Mouse (Mus musculus) midbrain, embryonic 16.5 days (tissue): ENCODE results near the gene Gpr61. TPM values are rescaled to one million over a fixed set of nuclear protein-coding genes. Genes with fewer than 3 reads are reported as not detected.

ENCODE experiments used
- ATAC-seq: fragments of 200-750 bp; cut with Nextera tagmentation; 2 replicates; pipeline ENCODE4 v1.8.0; 2017; ENCODE audit warnings: moderate TSS enrichment
- H3K27ac ChIP-seq: fragments of 300-500 bp; sonication (generic); 2 replicates; pipeline ENCODE4 v1.5.1; 2014; ENCODE audit warnings: mild to moderate bottlenecking, low read length, mixed read lengths
- H3K27me3 ChIP-seq: fragments of 300-500 bp; sonication (generic); 2 replicates; pipeline ENCODE4 v1.6.1; 2014; ENCODE audit warnings: low read depth, low read length, mixed read lengths; ENCODE audit not compliant: control insufficient read depth, insufficient read depth
- H3K36me3 ChIP-seq: fragments of 300-500 bp; sonication (generic); 2 replicates; pipeline ENCODE4 v1.6.1; 2014; ENCODE audit warnings: mild to moderate bottlenecking, low read length, moderate library complexity, mixed read lengths; ENCODE audit not compliant: control insufficient read depth, insufficient read depth
- H3K4me1 ChIP-seq: fragments of 300-500 bp; sonication (generic); 2 replicates; pipeline ENCODE4 v1.6.1; 2014; ENCODE audit warnings: mild to moderate bottlenecking, low read length, mixed read lengths; ENCODE audit not compliant: control insufficient read depth, insufficient read depth
- H3K4me2 ChIP-seq: fragments of 300-500 bp; sonication (generic); 2 replicates; pipeline ENCODE4 v1.6.1; 2014; ENCODE audit warnings: mild to moderate bottlenecking, low read length, mixed read lengths
- H3K4me3 ChIP-seq: fragments of 300-500 bp; sonication (generic); 2 replicates; pipeline ENCODE4 v1.5.1; 2014; ENCODE audit warnings: low read depth, mild to moderate bottlenecking, low read length, moderate library complexity, mixed read lengths
- H3K9ac ChIP-seq: fragments of 300-500 bp; sonication (generic); 2 replicates; pipeline ENCODE4 v1.6.1; 2014; ENCODE audit warnings: low read depth, low read length, mixed read lengths
- H3K9me3 ChIP-seq: fragments of 300-500 bp; sonication (generic); replicated peaks from 2 replicates; pipeline ENCODE4 v1.6.1; 2014; ENCODE audit warnings: mild to moderate bottlenecking, low read length, mixed read lengths; ENCODE audit not compliant: control insufficient read depth, poor library complexity, severe bottlenecking
- WGBS: fragments of 180-500 bp; shearing (Covaris S2); extraction: QIAGEN DNeasy Blood & Tissue Kit; methylation state at CpG from one replicate; pipeline ENCODE4 v1.1.7; 2014; 5-methylcytosine and 5-hydroxymethylcytosine counted together
- polyA plus RNA-seq: library from polyadenylated mRNA; unstranded; fragments of >200 nt; fragmentation: Nextera tagmentation; extraction: Ambion mirVana; gene quantifications from 2 replicates; pipeline ENCODE4 v1.2.1, GENCODE M21; 2015

The Gpr61 gene
- polyA plus RNA-seq, 1 experiment from 2014 or later: 8.3 TPM

DNA sequence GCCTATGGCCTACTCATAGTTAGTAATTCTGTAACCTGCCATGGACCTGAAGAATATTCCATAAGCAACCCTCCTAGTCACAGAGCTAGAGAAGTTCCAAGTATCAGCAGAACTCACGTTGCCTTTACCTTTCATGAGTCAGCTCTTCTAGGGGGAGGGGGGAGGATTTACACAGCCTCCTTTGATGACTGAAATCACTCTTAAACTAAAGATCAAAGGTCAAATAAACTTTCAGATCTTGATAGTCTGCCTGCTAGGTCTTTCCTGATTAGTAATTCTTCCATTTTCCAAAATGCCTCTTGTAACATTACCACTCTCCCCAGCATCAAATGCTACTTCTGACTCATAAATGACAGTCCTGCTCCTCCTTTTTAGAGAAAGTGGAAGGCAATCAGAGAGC, 30.6 kb downstream of the Gpr61 start:
- no peak overlapping the region for H3K4me3 ChIP-seq
- H3K27ac ChIP-seq: no peak overlapping the region
- no peaks in the 10 kb centered on the region for H3K9me3 ChIP-seq
- no peak for ATAC-seq
- H3K4me2 ChIP-seq: no peak overlapping the region
- H3K4me1 ChIP-seq: no peaks in the 10 kb centered on the region
- no peaks in the 10 kb centered on the region for H3K36me3 ChIP-seq
- 60% methylated on average over 1 of the region's 1 CpGs for WGBS
- H3K27me3 ChIP-seq: no peaks in the 10 kb centered on the region
- H3K9ac ChIP-seq: no peak overlapping the region

- 93% methylated on average over 5 of the region's 5 CpGs for WGBS
- ATAC-seq: no peak
- H3K36me3 ChIP-seq: peaks cover 2% of the 10 kb centered on the region; the same call in 1 of the 2 replicates
- H3K9me3 ChIP-seq: no peaks in the 10 kb centered on the region
- no peak overlapping the region for H3K9ac ChIP-seq
- no peak overlapping the region for H3K4me2 ChIP-seq
- no peak overlapping the region for H3K4me3 ChIP-seq
- H3K27ac ChIP-seq: no peak overlapping the region
- H3K4me1 ChIP-seq: no peaks in the 10 kb centered on the region
- no peaks in the 10 kb centered on the region for H3K27me3 ChIP-seq
Measured at GRCm38 (mm10) chr3:108123242-108123641, 31.4 kb downstream of the Gpr61 start.

DNA sequence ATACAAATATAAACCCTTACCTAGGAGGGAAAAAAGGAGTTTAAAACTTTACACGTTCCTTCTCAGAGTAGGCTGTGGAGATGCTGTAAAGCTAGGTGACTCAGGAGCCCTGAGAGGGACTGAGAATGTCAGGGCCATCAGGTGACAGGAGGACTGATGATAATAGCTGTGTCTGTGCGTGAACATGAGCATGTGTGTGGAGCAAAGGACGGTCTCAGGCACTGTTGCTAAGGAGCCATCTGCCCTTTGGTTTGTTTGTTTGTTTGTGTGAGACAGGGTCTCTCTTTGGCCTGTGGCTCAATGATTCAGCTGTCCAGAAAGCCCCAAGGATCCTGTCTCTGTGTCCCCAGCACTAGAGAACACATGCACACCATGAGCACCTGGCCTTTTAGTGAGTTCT, 33.6 kb downstream of the Gpr61 start:
- H3K9me3 ChIP-seq: no peaks in the 10 kb centered on the region
- no peak overlapping the region for H3K4me3 ChIP-seq
- no peak overlapping the region for H3K4me2 ChIP-seq
- ATAC-seq: no peak
- H3K36me3 ChIP-seq: peaks cover 8% of the 10 kb centered on the region
- no peak overlapping the region for H3K27ac ChIP-seq
- 93% methylated on average over 3 of the region's 3 CpGs for WGBS
- no peaks in the 10 kb centered on the region for H3K4me1 ChIP-seq
- H3K9ac ChIP-seq: no peak overlapping the region
- no peaks in the 10 kb centered on the region for H3K27me3 ChIP-seq

DNA sequence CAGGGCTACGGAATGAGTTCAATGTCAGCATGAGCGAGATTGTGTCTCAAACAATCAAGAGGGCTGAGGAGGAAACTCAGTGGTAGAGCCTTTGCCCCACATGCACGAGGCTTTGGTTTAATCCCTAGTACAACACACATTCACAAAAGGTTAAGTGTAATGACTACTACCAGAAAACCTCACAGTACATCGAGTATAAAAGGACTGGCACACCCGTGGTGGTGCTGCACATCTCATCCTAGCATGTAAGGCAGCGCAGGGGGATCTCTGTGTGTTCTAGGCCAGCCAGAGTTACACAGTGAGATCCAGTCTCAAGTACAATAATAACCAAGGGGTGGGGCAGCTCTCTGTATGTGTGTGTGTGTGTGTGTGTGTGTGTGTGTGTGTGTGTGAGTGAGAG, 37.2 kb downstream of the Gpr61 start:
- Histone ChIP-seq H3K27ac (no peak overlapping the region), H3K27me3 (no peaks in the 10 kb centered on the region), H3K9ac (no peak overlapping the region), H3K4me1 (no peaks in the 10 kb centered on the region), H3K4me2 (no peak overlapping the region), H3K9me3 (no peaks in the 10 kb centered on the region), H3K4me3 (no peak overlapping the region), H3K36me3 (peaks cover 14% of the 10 kb centered on the region)
- ATAC-seq: no peak
- 92% methylated on average over 6 of the region's 6 CpGs for WGBS

DNA sequence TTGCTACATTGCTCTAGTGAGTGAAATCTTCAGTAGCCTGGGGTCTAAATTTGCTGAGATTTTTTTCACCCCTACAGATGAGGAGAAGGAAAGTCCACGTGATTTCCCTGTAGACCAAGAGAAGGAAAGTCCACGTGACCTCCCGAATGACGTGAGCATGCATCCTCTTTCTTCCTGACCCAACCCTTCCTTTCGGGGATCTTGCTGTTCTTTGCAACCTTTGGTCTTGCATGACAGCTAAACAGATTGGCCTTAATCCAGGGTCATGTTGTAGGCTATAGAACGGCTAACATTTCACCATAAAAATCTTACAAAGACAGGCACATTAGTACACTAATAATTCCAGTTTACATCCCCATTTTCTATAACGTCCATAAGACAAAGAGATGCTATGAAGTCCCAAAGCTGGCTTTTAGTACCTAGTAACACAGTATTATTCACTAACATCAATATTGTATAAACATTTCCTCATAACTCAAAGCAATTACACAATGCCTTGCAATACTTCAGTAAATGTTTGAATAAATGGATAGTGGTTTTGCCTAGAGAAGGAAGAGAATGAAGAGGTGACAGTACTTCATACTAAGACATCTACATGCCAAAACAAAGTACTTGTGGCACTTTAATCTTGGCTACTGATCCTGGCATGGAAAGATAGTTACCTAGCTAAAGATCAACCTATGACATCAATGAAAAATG, 40.9 kb downstream of the Gpr61 start:
- H3K4me2 ChIP-seq: no peak overlapping the region
- H3K27ac ChIP-seq: no peak overlapping the region
- H3K9ac ChIP-seq: no peak overlapping the region
- H3K27me3 ChIP-seq: no peaks in the 10 kb centered on the region
- H3K36me3 ChIP-seq: peaks cover 25% of the 10 kb centered on the region
- H3K4me3 ChIP-seq: no peak overlapping the region
- H3K9me3 ChIP-seq: no peaks in the 10 kb centered on the region
- WGBS: 92% methylated on average over 7 of the region's 7 CpGs
- ATAC-seq: no peak
- H3K4me1 ChIP-seq: no peaks in the 10 kb centered on the region

- H3K4me1 ChIP-seq: no peaks in the 10 kb centered on the region
- no peak overlapping the region for H3K4me3 ChIP-seq
- no peak overlapping the region for H3K4me2 ChIP-seq
- H3K36me3 ChIP-seq: peaks cover 27% of the 10 kb centered on the region
- no peak overlapping the region for H3K9ac ChIP-seq
- H3K27ac ChIP-seq: no peak overlapping the region
- H3K9me3 ChIP-seq: no peaks in the 10 kb centered on the region
- H3K27me3 ChIP-seq: no peaks in the 10 kb centered on the region
- ATAC-seq: no peak
- 86% methylated on average over 4 of the region's 4 CpGs for WGBS
Measured at GRCm38 (mm10) chr3:108112666-108113065, 42.0 kb downstream of the Gpr61 start.

- whole genome bisulfite sequencing: 86% methylated on average over 7 of the region's 7 CpGs
- Histone ChIP-seq H3K27ac (no peak overlapping the region), H3K9me3 (no peaks in the 10 kb centered on the region), H3K9ac (no peak overlapping the region), H3K4me1 (no peaks in the 10 kb centered on the region), H3K36me3 (peaks cover 23% of the 10 kb centered on the region), H3K4me3 (no peak overlapping the region), H3K27me3 (no peaks in the 10 kb centered on the region), H3K4me2 (no peak overlapping the region)
- ATAC-seq: no peak
Measured at GRCm38 (mm10) chr3:108112246-108112645, 42.4 kb downstream of the Gpr61 start.

DNA sequence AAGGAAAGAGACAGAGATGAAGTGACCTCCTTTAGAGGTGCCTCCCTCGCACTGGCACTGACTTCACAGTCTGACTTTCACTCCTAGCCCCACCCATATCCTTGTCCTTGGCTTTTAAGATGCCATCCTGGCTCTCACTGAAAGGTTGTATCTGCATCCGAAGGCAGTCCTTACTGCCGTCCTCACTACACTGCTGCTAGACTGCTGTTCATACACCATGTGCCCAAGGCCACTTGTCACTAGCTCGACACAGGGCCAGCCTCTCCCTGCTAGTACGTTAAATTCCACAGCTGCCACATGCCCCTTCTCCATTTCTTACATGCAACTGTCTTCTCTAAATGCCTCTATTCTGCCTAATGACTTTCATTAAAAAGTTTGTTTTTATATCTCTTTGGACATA, 43.4 kb downstream of the Gpr61 start:
- no peak for ATAC-seq
- 86% methylated on average over 5 of the region's 5 CpGs for WGBS

GRCm38 (mm10) chr3:108105281-108105680, 49.4 kb downstream of the Gpr61 start:
- Histone ChIP-seq H3K4me2 (no peak overlapping the region), H3K36me3 (peaks cover 8% of the 10 kb centered on the region; the same call in 1 of the 2 replicates), H3K4me3 (no peak overlapping the region), H3K4me1 (no peaks in the 10 kb centered on the region), H3K27me3 (no peaks in the 10 kb centered on the region), H3K9ac (no peak overlapping the region), H3K27ac (no peak overlapping the region), H3K9me3 (no peaks in the 10 kb centered on the region)
- WGBS: 96% methylated on average over 3 of the region's 3 CpGs
- no peak for ATAC-seq

More for the DNA sequence above, 43.4 kb downstream of the Gpr61 start:
- Histone ChIP-seq H3K4me2 (no peak overlapping the region), H3K27ac (no peak overlapping the region), H3K4me1 (no peaks in the 10 kb centered on the region), H3K9me3 (no peaks in the 10 kb centered on the region), H3K4me3 (no peak overlapping the region), H3K9ac (no peak overlapping the region), H3K27me3 (no peaks in the 10 kb centered on the region), H3K36me3 (peaks cover 22% of the 10 kb centered on the region)
